Mouse (Mus musculus) limb, embryonic 15.5 days (tissue): ENCODE measurements around the gene Med27. TPM values are rescaled to one million over a fixed set of nuclear protein-coding genes. Genes with fewer than 3 reads are reported as not detected.

Experiments
- ATAC-seq: fragments of 200-750 bp; cut with Nextera tagmentation; 2 replicates; pipeline ENCODE4 v1.8.0; 2017; ENCODE audit warnings: low read depth, moderate TSS enrichment; ENCODE audit not compliant: insufficient number of reproducible peaks, low FRiP score, low TSS enrichment
- H3K27ac ChIP-seq: fragments of 300-500 bp; sonication (generic); 2 replicates; pipeline ENCODE4 v1.5.1; 2015; ENCODE audit warnings: moderate library complexity, mild to moderate bottlenecking, inconsistent platforms
- H3K27me3 ChIP-seq: fragments of 300-500 bp; sonication (generic); 2 replicates; pipeline ENCODE4 v1.6.1; 2015; ENCODE audit warnings: inconsistent platforms
- H3K36me3 ChIP-seq: fragments of 300-500 bp; sonication (generic); 2 replicates; pipeline ENCODE4 v1.6.1; 2015; ENCODE audit warnings: inconsistent platforms
- H3K4me1 ChIP-seq: fragments of 300-500 bp; sonication (generic); 2 replicates; pipeline ENCODE4 v1.6.1; 2015; ENCODE audit warnings: inconsistent platforms
- H3K4me2 ChIP-seq: fragments of 300-500 bp; sonication (generic); 2 replicates; pipeline ENCODE4 v1.6.1; 2015; ENCODE audit warnings: mild to moderate bottlenecking, inconsistent platforms
- H3K4me3 ChIP-seq: fragments of 300-500 bp; sonication (generic); 2 replicates; pipeline ENCODE4 v1.5.1; 2015; ENCODE audit warnings: mild to moderate bottlenecking, inconsistent platforms
- H3K9ac ChIP-seq: fragments of 300-500 bp; sonication (generic); 2 replicates; pipeline ENCODE4 v1.6.1; 2015; ENCODE audit warnings: inconsistent platforms
- H3K9me3 ChIP-seq: fragments of 300-500 bp; sonication (generic); 2 replicates; pipeline ENCODE4 v1.6.1; 2016; ENCODE audit warnings: inconsistent platforms
- WGBS: fragments of 180-500 bp; shearing (Covaris S2); methylation state at CpG from one replicate; pipeline ENCODE4 v1.1.7; 2015; 5-methylcytosine and 5-hydroxymethylcytosine counted together
- polyA plus RNA-seq: library from polyadenylated mRNA; unstranded; fragments of >200 nt; fragmentation: Nextera tagmentation; extraction: Ambion mirVana; gene quantifications from 2 replicates; pipeline ENCODE4 v1.2.1, GENCODE M21; 2015

Med27 gene
- polyA plus RNA-seq, 1 experiment from 2014 or later, result 42.6 TPM

- Histone ChIP-seq H3K9me3 (no peaks in the 10 kb centered on the region), H3K27ac (no peak overlapping the region), H3K4me3 (no peak overlapping the region), H3K9ac (no peak overlapping the region), H3K36me3 (0 out of 2 replicates have a peak, but pooled peaks cover 5% of the 10 kb centered on the region), H3K27me3 (no peaks in the 10 kb centered on the region), H3K4me1 (no peaks in the 10 kb centered on the region), H3K4me2 (no peak overlapping the region)
- WGBS, result 85% methylated on average over 8 of the region's 8 CpGs
- no peak for ATAC-seq
Measured at GRCm38 (mm10) chr2:29365000-29365695, 18.5 kb downstream of the Med27 start.

GRCm38 (mm10) chr2:29368730-29369129 lies 22.1 kb downstream of the Med27 start:
- Histone ChIP-seq H3K27ac (no peak overlapping the region), H3K36me3 (0 out of 2 replicates have a peak, but pooled peaks cover 2% of the 10 kb centered on the region), H3K4me2 (no peak overlapping the region), H3K27me3 (no peaks in the 10 kb centered on the region), H3K9ac (no peak overlapping the region), H3K4me3 (no peak overlapping the region), H3K4me1 (no peaks in the 10 kb centered on the region), H3K9me3 (no peaks in the 10 kb centered on the region)
- ATAC-seq, result no peak
- WGBS, result 71% methylated on average over 5 of the region's 5 CpGs

GRCm38 (mm10) chr2:29372176-29372575 lies 25.6 kb downstream of the Med27 start:
- Histone ChIP-seq H3K36me3 (0 out of 2 replicates have a peak, but pooled peaks cover 2% of the 10 kb centered on the region), H3K9me3 (no peaks in the 10 kb centered on the region), H3K27me3 (no peaks in the 10 kb centered on the region), H3K9ac (no peak overlapping the region), H3K4me2 (no peak overlapping the region), H3K4me1 (no peaks in the 10 kb centered on the region), H3K4me3 (no peak overlapping the region), H3K27ac (no peak overlapping the region)
- WGBS, result 85% methylated on average over 5 of the region's 5 CpGs
- ATAC-seq, result no peak

- no peak overlapping the region for H3K9ac ChIP-seq
- peaks cover 8% of the 10 kb centered on the region; the same call in 1 of the 2 replicates for H3K4me1 ChIP-seq
- no peak for ATAC-seq
- WGBS, result 42% methylated on average over 4 of the region's 4 CpGs
- no peak overlapping the region for H3K27ac ChIP-seq
- no peak overlapping the region for H3K4me2 ChIP-seq
- H3K4me3 ChIP-seq, result no peak overlapping the region
- no peaks in the 10 kb centered on the region for H3K27me3 ChIP-seq
- no peaks in the 10 kb centered on the region for H3K9me3 ChIP-seq
- no peaks in the 10 kb centered on the region for H3K36me3 ChIP-seq
Measured at GRCm38 (mm10) chr2:29381683-29382082, 35.1 kb downstream of the Med27 start.

- Histone ChIP-seq H3K4me1 (peaks cover 8% of the 10 kb centered on the region; the same call in 1 of the 2 replicates), H3K9ac (no peak overlapping the region), H3K27ac (no peak overlapping the region), H3K4me2 (no peak overlapping the region), H3K27me3 (no peaks in the 10 kb centered on the region), H3K9me3 (no peaks in the 10 kb centered on the region), H3K4me3 (no peak overlapping the region), H3K36me3 (no peaks in the 10 kb centered on the region)
- no peak for ATAC-seq
- 76% methylated on average over 4 of the region's 4 CpGs for WGBS
Measured at GRCm38 (mm10) chr2:29382583-29382982, 36.0 kb downstream of the Med27 start.

GRCm38 (mm10) chr2:29383133-29383532 lies 36.5 kb downstream of the Med27 start:
- no peak for ATAC-seq
- Histone ChIP-seq H3K9me3 (no peaks in the 10 kb centered on the region), H3K27me3 (no peaks in the 10 kb centered on the region), H3K9ac (no peak overlapping the region), H3K4me3 (no peak overlapping the region), H3K4me1 (peaks cover 8% of the 10 kb centered on the region; the same call in 1 of the 2 replicates), H3K36me3 (no peaks in the 10 kb centered on the region), H3K4me2 (no peak overlapping the region), H3K27ac (no peak overlapping the region)

GRCm38 (mm10) chr2:29385405-29385804 lies 38.8 kb downstream of the Med27 start:
- no peaks in the 10 kb centered on the region for H3K36me3 ChIP-seq
- WGBS, result 39% methylated on average over 10 of the region's 10 CpGs
- H3K9ac ChIP-seq, result no peak overlapping the region
- no peaks in the 10 kb centered on the region for H3K27me3 ChIP-seq
- peaks cover 8% of the 10 kb centered on the region; the same call in 1 of the 2 replicates for H3K4me1 ChIP-seq
- no peak for ATAC-seq
- no peak overlapping the region for H3K27ac ChIP-seq
- H3K4me2 ChIP-seq, result no peak overlapping the region
- H3K9me3 ChIP-seq, result no peaks in the 10 kb centered on the region
- no peak overlapping the region for H3K4me3 ChIP-seq

- H3K4me3 ChIP-seq, result no peak overlapping the region
- H3K27ac ChIP-seq, result no peak overlapping the region
- H3K4me2 ChIP-seq, result no peak overlapping the region
- 92% methylated on average over 2 of the region's 2 CpGs for WGBS
- H3K9ac ChIP-seq, result no peak overlapping the region
- H3K36me3 ChIP-seq, result no peaks in the 10 kb centered on the region
- no peaks in the 10 kb centered on the region for H3K9me3 ChIP-seq
- no peaks in the 10 kb centered on the region for H3K27me3 ChIP-seq
- peaks cover 8% of the 10 kb centered on the region; the same call in 1 of the 2 replicates for H3K4me1 ChIP-seq
- ATAC-seq, result no peak
Measured at GRCm38 (mm10) chr2:29387268-29387667, 40.6 kb downstream of the Med27 start.

GRCm38 (mm10) chr2:29388937-29389336 lies 42.3 kb downstream of the Med27 start:
- Histone ChIP-seq H3K4me2 (no peak overlapping the region), H3K4me3 (no peak overlapping the region), H3K4me1 (no peaks in the 10 kb centered on the region), H3K27ac (no peak overlapping the region), H3K9me3 (no peaks in the 10 kb centered on the region), H3K9ac (no peak overlapping the region), H3K27me3 (no peaks in the 10 kb centered on the region), H3K36me3 (no peaks in the 10 kb centered on the region)
- no peak for ATAC-seq
- 85% methylated on average over 7 of the region's 7 CpGs for WGBS

GRCm38 (mm10) chr2:29391086-29391485 lies 44.5 kb downstream of the Med27 start:
- no peak for ATAC-seq
- H3K9ac ChIP-seq, result no peak overlapping the region
- H3K36me3 ChIP-seq, result no peaks in the 10 kb centered on the region
- no peak overlapping the region for H3K4me2 ChIP-seq
- H3K4me1 ChIP-seq, result no peaks in the 10 kb centered on the region
- 77% methylated on average over 4 of the region's 4 CpGs for WGBS
- no peak overlapping the region for H3K27ac ChIP-seq
- no peak overlapping the region for H3K4me3 ChIP-seq
- no peaks in the 10 kb centered on the region for H3K9me3 ChIP-seq
- H3K27me3 ChIP-seq, result no peaks in the 10 kb centered on the region

- Histone ChIP-seq H3K27ac (no peak overlapping the region), H3K36me3 (no peaks in the 10 kb centered on the region), H3K4me2 (no peak overlapping the region), H3K9me3 (no peaks in the 10 kb centered on the region), H3K4me3 (no peak overlapping the region), H3K9ac (no peak overlapping the region), H3K27me3 (no peaks in the 10 kb centered on the region), H3K4me1 (no peaks in the 10 kb centered on the region)
- WGBS, result 49% methylated on average over 1 of the region's 1 CpGs
- ATAC-seq, result no peak
Measured at GRCm38 (mm10) chr2:29391996-29392395, 45.4 kb downstream of the Med27 start.

- Histone ChIP-seq H3K9me3 (no peaks in the 10 kb centered on the region), H3K4me3 (no peak overlapping the region), H3K27ac (no peak overlapping the region), H3K4me2 (no peak overlapping the region), H3K27me3 (no peaks in the 10 kb centered on the region), H3K4me1 (no peaks in the 10 kb centered on the region), H3K9ac (no peak overlapping the region), H3K36me3 (no peaks in the 10 kb centered on the region)
- ATAC-seq, result no peak
- WGBS, result 93% methylated on average over 7 of the region's 7 CpGs
Measured at GRCm38 (mm10) chr2:29400234-29400633, 53.6 kb downstream of the Med27 start.

GRCm38 (mm10) chr2:29400812-29401211 lies 54.2 kb downstream of the Med27 start:
- H3K4me2 ChIP-seq, result no peak overlapping the region
- no peak for ATAC-seq

More at GRCm38 (mm10) chr2:29400812-29401211, 54.2 kb downstream of the Med27 start:
- 89% methylated on average over 3 of the region's 3 CpGs for WGBS
- no peaks in the 10 kb centered on the region for H3K9me3 ChIP-seq
- no peak overlapping the region for H3K27ac ChIP-seq
- H3K27me3 ChIP-seq, result no peaks in the 10 kb centered on the region
- no peaks in the 10 kb centered on the region for H3K36me3 ChIP-seq
- no peak overlapping the region for H3K4me3 ChIP-seq
- no peak overlapping the region for H3K9ac ChIP-seq
- no peaks in the 10 kb centered on the region for H3K4me1 ChIP-seq
